Mouse (Mus musculus) adrenal gland, postnatal 36 days (tissue): ENCODE measurements around the gene Rgsl1. TPM values are rescaled to one million over a fixed set of nuclear protein-coding genes. Genes with fewer than 3 reads are reported as not detected.
A peak's percentile ranks its signal among the peaks of the same experiment; 100 is the strongest.
"Not testable (repeated sequence)": the region's sequence is repeated elsewhere in the genome, so short reads cannot be mapped to it uniquely, and the experiment has no call there.

Source experiments
- DNase-seq, 2 experiments: peaks; one replicate each; pipeline ENCODE4 v3.0.0; 2021; ENCODE audit warnings: mixed read lengths in 1 of 2
- total RNA-seq, 2 experiments: library from RNA; stranded (reverse); gene quantifications; 2 replicates each; pipeline ENCODE4 v1.2.3; 2021

Rgsl1 gene
- total RNA-seq, 2 experiments from 2014 or later, result 0.10 TPM; not detected in 1

- no peak for DNase-seq
These were observed 67.7 kb downstream of the Rgsl1 start for GRCm38 (mm10) chr1:153776257-153776656.

GRCm38 (mm10) chr1:153775174-153775573 is 68.8 kb downstream of the Rgsl1 start:
- DNase-seq, result no peak

- no peak for DNase-seq
These were observed 73.2 kb downstream of the Rgsl1 start for GRCm38 (mm10) chr1:153770776-153771167.

GRCm38 (mm10) chr1:153769998-153770775 is 73.8 kb downstream of the Rgsl1 start:
- DNase-seq, result no peak

- not testable (repeated sequence) for DNase-seq
These were observed 74.4 kb downstream of the Rgsl1 start for GRCm38 (mm10) chr1:153769571-153769970.

GRCm38 (mm10) chr1:153768465-153768864 is 75.5 kb downstream of the Rgsl1 start:
- no peak for DNase-seq

- DNase-seq, result no peak
These were observed 76.7 kb downstream of the Rgsl1 start for GRCm38 (mm10) chr1:153767281-153767680.

- no peak for DNase-seq
These were observed 77.6 kb downstream of the Rgsl1 start for GRCm38 (mm10) chr1:153766298-153766697.

GRCm38 (mm10) chr1:153764136-153764535 is 79.8 kb downstream of the Rgsl1 start:
- DNase-seq, result no peak

GRCm38 (mm10) chr1:153753725-153754464 is 90.0 kb downstream of the Rgsl1 start:
- no peak for DNase-seq

GRCm38 (mm10) chr1:153752521-153752920 is 91.4 kb downstream of the Rgsl1 start:
- DNase-seq, result no peak

GRCm38 (mm10) chr1:153751763-153752301 is 92.1 kb downstream of the Rgsl1 start:
- DNase-seq, result peak; percentile 49 to 60

GRCm38 (mm10) chr1:153750054-153750453 is 93.9 kb downstream of the Rgsl1 start:
- DNase-seq, result no peak

- peak; percentile 61 to 76 for DNase-seq
These were observed 94.6 kb downstream of the Rgsl1 start, which contains the start of gene Rnasel for GRCm38 (mm10) chr1:153749211-153749801. Gene Rnasel (plus strand): TSS chr1:153749426.

GRCm38 (mm10) chr1:153748549-153748948 is 95.4 kb downstream of the Rgsl1 start:
- peak; percentile 69 to 85 for DNase-seq

- DNase-seq, result no peak
These were observed 95.9 kb downstream of the Rgsl1 start for GRCm38 (mm10) chr1:153747861-153748530.

GRCm38 (mm10) chr1:153746728-153747127 is 97.2 kb downstream of the Rgsl1 start:
- DNase-seq, result peak; percentile 73 to 83

- DNase-seq, result no peak
These were observed 97.7 kb downstream of the Rgsl1 start for GRCm38 (mm10) chr1:153746119-153746670.

GRCm38 (mm10) chr1:153742374-153743155 is 101.4 kb downstream of the Rgsl1 start:
- DNase-seq, result peak; percentile 78 to 84

- DNase-seq, result no peak
These were observed 102.2 kb downstream of the Rgsl1 start for GRCm38 (mm10) chr1:153741551-153742316.
